Mouse (Mus musculus): ENCODE measurements at regions not wholly inside any gene's neighbourhood (a gene's known extent, or its start where the extent isn't known, plus 50 kb on each side); places are given as distances from the start of the nearest gene placed in this dataset.

DNA sequence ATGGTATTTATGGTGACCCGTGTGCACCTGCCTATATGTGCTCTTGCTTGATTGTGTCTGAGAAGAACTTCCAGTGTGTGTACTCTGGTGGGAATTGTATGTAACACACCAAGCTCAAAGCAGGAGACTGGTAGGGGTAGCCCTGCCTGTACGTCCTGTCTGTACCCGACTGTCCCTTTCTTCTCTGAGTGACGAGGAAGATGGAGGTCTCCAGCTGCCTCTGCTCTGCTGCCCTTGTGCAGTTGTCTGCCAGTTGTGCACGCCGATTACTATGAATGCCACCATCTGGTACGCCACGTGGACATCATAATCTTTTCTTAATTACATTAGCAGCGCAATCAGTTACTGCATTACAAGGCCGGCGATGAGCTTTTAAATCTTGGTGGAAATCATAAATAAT, 53.6 kb upstream of the Mvb12b start:
- DNase-seq (ENCODE audit: low spot score) = no peak

GRCm38 (mm10) chr2:33939836-33940235, 52.1 kb upstream of the Mvb12b start:
- DNase-seq (ENCODE audit: low spot score) = no peak
